Mouse (Mus musculus) heart, postnatal 0 days (tissue): ENCODE results near the gene Lpar1.

Experiments
- CTCF ChIP-seq: IDR thresholded peaks from 2 replicates; pipeline ENCODE4 v1.5.1; 2016; ENCODE audit warnings: antibody characterized with exemption, control low read depth, low read depth
- EP300 ChIP-seq: IDR thresholded peaks from 2 replicates; pipeline ENCODE4 v1.6.1; 2016; ENCODE audit warnings: antibody characterized with exemption, low read depth

DNA sequence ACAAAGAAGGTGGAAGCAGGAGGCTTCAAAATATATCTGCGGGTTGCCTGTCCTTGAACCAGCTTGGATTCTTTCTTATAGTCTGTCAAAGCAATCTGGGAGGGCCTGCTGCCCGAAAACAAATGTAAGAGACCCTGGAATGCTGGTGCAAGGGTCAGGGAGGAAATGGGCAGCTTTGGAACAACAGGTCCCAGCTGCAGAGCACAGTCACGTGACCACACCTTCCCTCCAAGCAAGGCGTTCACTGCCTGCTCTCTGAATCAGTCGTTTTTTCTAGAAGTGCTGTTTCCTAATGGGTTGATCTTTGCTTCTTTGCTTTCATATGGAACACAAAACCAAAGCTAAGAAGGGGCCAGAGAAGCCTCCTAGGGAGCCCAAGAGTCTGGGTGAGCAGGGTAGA lies 111.4 kb downstream of the Lpar1 start:
- no peak for TF ChIP-seq CTCF
- TF ChIP-seq EP300: no peak
